Mouse (Mus musculus): ENCODE results near the gene Kdm4b. TPM values are rescaled to one million over a fixed set of nuclear protein-coding genes. Genes with fewer than 3 reads are reported as not detected.

The Kdm4b gene
- total RNA-seq, 2 experiments from 2014 or later: 5.9 to 8.5 TPM

DNA sequence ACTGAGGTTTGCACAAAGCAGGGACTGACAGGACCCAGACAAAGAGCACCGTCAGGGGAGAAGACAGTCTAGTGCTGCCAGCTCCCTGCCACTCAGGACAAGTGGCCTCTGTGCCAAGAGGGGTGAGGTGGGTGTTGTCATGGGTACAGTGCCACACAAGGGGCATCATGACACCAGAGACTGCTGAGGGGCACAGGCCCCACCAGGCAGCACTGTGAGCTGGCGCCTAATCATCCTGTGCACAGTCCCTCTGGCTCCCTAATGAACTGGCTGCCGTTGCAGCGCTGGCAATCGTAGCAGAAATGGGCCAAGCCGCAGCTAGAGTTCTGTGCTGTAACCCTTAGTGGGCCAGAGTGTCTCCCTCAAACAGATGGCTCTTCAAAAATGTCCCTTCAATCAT is 54.4 kb downstream of the Kdm4b start:
- no peak for ATAC-seq (replicated peaks; ENCODE audit: poor library complexity)

DNA sequence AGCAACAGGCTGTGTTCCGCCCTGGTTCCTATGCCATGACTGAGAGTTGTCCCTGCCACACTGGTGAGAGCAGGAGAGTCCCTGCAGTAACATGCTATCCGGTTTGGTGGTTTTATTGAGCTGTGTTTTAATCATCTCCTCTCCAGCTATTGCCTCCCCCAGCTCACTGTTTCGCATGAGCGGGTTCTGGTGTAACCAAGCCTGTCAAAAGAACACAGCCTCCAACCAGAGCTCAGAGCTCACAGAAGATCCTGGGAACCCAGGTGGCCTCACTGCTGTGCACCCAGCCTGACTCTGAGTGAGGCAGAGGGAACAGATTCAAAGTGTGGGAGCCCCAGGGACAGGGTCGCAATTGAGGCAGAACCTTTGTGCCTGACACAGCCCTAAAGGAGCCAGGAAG is 55.3 kb downstream of the Kdm4b start:
- ATAC-seq (replicated peaks; ENCODE audit: poor library complexity): no peak

DNA sequence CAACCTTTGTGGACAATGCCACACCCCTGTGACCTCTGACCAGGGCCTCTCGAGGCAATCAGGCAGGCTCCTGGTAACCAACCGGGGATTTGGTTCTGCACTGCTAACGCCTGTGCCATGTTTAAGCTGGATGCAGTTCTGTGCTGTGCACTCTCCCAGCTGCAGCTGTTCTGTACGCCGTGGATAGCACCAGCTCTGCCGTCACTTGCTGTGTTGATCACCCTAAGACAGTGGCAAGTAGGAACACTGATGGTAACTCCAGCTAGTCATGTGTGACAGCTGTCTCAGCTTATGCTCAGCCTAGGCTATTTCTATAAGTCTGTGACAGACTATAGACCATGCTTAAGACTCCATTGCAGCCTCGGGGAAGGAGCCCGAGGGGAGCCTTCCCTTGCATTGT is 57.1 kb downstream of the Kdm4b start:
- no peak for ATAC-seq (replicated peaks; ENCODE audit: poor library complexity)

DNA sequence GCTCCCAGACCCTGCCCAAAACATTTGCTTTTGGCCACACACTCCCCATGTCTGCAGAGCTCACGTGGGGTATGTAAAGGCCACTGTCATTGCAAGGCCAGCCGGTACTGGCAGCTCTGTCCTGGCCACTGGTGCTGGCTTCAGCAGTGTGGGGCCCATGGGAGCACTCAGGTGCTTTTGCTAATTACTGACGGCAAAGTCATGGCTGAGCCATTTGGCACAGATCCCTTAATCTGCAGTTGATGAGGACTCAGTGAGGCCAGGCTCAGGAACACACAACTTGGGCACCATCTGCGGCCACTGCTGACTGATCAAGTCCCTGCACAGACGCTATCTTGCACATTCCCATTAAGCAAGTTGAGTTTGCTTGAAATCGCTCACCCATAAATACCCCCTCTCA is 59.0 kb downstream of the Kdm4b start:
- ATAC-seq (replicated peaks; ENCODE audit: poor library complexity): no peak

DNA sequence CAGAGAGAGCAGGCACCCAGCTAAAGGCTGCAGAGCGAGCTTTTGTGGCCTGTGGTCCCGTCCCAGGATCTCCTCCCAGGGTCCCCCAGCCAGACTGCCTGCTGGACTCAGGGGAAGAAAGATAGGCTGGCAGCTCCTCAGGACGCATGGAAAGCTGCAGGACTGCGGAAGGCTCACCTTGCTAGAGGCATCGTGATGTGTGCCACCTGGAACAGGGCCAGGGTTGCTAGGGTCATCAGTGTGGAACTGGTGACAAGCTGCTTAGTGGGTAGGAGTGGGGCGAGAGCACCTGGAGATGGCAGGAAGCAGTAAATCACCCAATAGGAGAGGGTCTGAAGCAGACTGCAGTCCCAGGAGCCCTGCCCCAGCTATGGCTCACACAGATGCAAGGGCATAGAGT is 61.8 kb downstream of the Kdm4b start:
- ATAC-seq (replicated peaks; ENCODE audit: poor library complexity): no peak

DNA sequence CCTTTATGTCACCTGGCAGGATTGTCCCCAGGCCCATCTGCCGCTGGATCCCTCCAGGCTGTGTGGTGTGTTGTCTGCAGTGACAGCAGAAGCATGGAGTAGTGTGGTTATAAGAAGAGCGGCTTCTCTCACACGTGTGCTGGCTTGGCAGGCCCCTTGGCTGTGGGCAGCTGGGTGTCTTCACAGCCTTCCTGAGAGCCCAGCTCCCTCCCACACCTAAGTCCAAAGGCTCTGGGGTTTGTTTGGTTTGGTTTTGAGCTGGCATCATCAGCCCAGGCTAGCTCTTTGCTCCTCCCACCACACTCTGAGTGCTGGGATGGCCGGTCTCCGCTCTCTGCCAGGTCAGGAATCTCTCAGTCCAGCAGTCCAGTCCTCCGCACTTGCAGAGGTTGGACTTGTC is 67.4 kb downstream of the Kdm4b start:
- ATAC-seq (replicated peaks; ENCODE audit: poor library complexity): no peak

DNA sequence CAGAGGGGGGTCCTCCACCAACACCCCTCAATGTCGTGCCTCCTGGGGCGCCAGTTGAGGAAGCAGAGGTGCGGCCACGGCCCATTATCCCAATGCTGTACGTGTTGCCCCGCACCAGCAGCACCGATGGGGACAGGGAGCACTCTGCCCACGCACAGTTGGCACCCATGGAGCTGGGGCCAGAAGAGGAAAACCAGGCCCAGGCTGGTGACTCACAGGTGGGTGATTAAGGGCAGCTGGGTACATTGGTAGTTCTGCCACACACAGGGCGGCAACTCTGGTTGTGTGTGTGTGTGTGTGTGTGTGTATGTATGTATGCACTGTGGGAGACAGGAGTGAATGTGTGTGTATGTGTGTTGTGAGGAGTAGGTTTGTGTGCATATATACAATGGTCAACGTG is 68.0 kb downstream of the Kdm4b start:
- ATAC-seq (replicated peaks; ENCODE audit: poor library complexity): no peak

DNA sequence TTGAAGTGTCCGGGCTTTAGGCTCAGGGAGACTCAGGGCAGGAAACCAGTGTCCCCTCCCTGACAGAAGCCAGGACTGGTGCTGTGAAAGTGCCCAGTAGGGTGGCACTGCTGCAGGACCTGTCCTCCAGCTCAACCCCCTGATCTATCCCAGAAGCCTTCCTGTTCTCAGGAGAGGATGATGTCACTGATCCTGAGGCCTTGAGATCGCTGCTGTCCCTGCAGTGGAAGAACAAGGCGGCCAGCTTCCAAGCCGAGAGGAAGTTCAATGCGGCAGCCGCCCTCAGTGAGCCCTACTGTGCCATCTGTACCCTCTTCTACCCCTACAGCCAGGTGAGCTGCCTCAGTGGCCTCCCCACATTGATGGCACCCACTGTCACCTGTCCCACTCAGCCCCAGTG is 70.2 kb downstream of the Kdm4b start:
- no peak for ATAC-seq (replicated peaks; ENCODE audit: poor library complexity)

DNA sequence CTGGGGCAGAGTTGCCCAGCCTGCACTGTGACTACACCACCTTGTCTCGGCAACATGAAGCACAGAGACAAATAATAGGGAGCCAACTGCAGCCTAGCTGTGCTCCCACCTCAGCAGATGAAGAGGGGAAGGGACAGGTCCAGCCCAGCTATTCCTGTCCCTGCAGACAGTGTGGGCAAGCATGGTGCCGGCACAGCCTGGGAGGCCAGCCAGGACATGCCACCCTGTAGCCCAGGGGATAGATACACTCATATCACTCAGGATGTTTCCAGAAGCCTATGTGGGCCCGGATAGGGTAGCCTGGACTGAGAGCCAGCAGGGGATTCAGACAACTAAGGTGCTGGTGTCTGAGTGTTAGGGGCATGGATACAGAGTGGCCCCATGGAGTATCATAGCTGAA is 74.4 kb downstream of the Kdm4b start:
- no peak for ATAC-seq (replicated peaks; ENCODE audit: poor library complexity)

DNA sequence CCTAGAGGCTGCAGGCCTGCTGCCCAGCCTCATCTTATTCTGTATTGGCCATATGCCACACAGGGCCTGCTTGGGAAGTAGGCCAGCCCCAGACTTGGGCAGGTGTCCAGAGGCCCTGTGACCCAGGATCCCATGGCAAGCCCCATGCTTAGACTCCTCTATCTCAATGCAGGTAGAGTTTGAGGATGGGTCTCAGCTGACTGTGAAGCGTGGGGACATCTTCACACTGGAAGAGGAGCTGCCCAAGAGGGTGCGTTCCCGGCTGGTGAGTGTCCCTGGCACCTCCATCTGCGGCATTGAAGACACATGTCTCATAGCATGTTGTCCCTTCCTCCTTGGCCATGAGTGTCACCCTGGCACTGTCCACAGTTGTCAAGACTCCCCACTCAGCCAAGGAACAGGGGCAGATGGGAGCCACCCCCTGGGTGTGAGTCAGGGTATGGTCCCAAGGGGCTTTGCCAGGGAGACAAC is 75.2 kb downstream of the Kdm4b start:
- ATAC-seq (replicated peaks; ENCODE audit: poor library complexity): no peak

DNA sequence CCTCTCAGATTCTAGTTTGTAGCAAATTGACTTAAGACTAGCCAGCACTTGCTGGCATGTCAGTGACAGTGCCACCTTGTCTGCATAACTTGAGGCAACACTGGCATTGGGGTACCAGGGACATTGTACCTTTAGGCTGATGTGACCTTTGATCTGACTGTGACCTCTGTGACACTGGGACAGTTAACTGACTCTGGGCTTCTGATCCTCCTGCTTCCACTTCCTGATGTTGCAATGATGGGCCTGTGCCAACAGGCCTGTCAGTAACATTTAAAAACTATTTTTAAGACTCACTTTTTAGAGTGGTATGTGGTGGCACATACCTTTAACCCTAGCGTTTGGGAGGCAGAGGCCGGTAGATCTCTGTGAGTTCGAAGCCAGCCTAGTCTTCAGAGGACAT is 79.5 kb downstream of the Kdm4b start:
- ATAC-seq (replicated peaks; ENCODE audit: poor library complexity): peak; percentile 32

DNA sequence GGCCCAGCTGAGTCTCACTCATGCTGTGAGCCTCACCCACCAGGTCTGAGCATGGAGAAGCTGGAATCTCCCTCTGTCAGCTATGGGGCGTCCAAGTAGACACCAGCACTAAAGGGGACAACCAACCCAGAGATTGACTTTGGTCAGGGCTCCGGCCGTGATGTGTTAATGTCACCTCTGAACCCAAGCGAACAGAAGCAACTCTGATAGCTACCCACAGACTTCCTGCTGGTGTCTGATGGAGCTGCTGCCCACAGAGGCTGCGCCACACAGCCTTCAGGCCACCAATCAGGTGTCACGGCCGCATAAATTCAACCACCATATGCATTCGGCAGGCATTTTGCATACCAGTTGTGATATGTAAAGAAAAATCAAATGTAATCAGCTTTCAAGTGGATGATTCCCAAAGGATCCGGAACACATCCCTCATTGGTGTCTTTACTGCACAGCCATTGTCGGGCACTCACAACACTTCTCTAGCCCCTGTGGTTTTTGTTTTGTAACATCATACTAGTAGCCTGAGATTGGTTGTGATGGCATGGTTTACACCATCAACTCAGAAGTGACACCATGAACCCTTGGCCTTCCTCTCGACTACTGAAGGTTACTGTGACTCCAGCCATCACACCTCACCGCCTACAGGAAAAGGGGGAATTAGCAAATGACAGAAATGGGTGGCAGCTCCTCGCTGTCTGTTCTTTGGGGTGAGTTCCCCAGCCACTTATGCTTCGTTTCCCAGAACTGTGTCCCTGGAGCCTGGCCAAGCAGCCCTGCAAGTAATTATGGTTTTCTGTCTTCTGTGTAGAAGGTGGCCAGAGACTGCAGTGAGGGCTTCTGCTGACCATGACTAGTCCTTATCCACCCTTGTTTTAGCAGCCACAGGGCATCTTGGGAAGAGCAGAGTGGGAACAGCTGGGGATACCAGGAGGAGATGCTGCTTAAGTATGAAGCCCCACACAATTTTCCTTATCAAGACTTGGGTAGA is 80.3 kb downstream of the Kdm4b start:
- peak; percentile 49 for ATAC-seq (replicated peaks; ENCODE audit: poor library complexity)

DNA sequence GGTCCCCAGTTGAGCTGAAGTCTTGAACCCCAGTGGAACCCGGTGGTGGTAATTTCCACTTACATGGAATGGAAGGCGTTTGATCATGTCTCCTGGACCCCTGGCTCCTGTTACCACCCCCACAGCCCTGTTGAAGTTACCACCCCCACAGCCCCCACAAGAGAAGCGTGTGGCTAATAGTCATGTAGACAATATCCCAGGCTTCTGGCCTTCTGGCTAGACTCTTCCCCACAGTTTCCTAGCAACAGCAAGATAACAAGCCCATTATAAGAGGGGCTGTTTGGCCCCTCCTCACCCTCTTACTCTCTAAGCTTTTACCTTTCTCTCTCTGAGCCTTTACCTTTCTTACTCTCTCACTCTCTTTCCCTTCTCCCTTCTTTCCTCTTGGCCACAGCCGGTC is 81.0 kb downstream of the Kdm4b start:
- no peak for ATAC-seq (replicated peaks; ENCODE audit: poor library complexity)

DNA sequence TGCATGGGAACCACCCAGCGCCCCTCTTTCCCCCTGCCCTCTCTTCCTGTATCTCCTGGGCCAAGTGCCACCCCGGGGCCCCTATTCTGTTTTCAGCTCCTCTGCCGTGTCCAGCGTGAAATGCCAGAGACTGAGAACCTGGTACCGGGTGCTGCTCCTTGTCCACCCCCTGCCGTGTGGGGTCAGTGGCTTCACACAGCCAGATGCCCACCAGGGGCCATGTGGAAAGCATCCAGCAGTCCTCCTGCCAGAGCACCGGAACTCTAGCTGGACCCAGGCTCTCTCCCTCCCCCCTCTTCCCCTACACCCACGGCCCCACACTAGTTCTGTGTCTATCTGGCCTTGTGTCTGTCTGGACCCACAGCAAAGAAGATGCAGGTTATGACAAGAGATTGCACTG is 81.5 kb downstream of the Kdm4b start:
- no peak for ATAC-seq (replicated peaks; ENCODE audit: poor library complexity)

DNA sequence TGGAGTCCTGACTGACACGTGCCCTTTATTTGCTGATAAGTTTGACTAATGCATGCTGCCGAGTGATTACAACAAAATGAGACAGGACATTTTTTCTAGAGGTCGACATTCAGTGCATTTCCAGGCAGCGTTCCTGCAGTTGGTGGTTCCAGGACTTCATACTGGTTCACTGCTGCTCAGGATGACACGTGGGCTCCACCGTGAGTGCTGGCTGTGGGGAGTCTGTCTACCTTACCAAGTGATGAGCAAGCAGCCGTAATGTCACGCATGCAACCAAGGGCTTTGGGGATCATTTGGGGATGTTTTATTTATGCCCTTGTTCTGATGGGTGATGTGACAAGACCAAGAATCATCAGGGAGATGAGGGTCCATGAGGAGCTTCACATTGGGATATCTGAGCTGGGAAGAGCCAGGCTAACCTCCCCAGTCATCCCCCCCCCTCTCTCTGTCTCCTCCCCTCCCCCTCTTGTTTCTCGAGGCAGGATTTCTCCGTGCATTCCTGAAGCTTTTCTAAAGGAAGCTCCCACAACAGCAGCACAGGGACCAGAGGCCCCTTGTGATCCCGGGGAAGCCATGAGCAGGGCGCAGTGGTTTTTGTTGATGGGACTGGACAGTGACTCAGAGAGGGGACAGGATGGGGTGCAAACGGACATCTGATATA is 83.2 kb downstream of the Kdm4b start:
- no peak for ATAC-seq (replicated peaks; ENCODE audit: poor library complexity)

DNA sequence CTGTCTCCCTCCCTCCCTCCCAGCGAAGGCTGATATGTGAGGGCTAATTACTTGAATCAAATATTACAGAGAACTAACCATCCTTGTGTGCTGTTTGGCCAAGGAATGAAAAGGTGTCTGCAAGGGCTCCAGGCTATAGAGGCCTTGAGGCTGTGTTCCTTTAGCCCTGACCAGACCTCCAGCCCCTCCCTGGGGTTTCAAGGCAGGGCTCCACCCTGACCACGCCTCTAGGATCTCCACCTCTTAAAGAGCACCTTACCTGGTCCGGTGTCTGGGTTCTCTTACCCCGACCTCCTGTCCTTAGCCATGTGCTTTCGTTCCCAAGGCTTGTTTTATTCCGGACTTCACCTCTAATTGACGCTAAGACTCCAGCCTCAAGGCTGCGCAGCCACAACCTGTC is 83.9 kb downstream of the Kdm4b start:
- no peak for ATAC-seq (replicated peaks; ENCODE audit: poor library complexity)

DNA sequence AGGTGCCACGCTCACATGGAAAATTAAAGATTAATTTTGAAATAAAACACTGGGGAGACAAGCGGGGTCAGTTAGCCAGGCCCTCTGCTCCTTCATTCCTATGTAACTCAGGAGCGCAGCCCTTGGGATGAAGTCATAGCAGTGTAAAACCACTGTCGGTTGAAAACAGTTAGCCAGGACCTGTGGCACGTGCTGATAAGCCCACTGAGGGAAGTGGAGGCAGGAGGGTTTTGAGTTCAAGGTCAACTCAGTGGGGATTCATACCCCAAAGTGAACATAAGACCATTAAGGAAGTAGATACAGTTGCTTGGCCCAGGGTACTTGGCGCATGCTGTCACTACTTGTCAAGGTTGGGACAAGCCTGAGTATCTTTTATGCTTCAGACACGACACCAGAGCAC is 85.6 kb downstream of the Kdm4b start:
- no peak for ATAC-seq (replicated peaks; ENCODE audit: poor library complexity)

DNA sequence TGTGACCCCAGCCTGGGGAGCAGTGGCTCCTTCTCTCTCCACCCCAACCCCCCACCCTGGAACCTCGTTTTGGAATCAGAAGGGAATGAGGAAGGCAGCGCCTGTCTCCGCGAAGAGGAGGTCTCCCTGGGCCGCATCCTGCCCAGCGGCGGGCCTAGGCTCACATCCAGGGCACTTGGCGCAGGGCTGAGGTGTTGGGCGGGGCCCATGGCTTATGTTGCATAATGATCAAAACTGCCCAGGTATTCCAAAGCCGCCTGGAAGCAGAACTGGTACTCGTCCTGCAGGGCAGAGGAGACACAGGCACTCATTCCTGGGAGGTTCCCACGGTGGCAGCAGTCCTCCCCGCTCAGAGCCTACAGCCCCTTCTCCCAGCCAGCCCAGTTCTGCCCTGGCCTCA is 87.3 kb downstream of the Kdm4b start:
- ATAC-seq (replicated peaks; ENCODE audit: poor library complexity): no peak

DNA sequence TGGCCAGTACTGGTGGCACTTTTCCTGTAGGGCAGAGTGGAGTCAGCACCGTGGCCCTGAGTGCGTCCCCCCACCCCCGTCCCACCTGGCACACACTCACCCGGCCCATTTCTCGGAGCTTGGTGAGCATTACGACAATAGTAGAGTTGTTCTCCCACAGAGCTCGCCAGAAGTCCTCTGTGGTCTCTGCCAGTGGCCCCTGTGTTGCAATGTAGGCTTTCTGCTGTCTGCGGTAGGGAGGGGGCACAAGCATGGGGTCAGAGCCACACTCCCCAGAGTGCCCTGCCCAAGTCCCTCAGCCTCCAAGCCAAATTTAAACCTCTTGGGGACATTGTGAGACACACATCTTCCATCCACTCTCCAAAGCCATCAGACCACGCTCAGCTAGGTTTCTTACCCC is 88.9 kb downstream of the Kdm4b start:
- ATAC-seq (replicated peaks; ENCODE audit: poor library complexity): peak; percentile 64

DNA sequence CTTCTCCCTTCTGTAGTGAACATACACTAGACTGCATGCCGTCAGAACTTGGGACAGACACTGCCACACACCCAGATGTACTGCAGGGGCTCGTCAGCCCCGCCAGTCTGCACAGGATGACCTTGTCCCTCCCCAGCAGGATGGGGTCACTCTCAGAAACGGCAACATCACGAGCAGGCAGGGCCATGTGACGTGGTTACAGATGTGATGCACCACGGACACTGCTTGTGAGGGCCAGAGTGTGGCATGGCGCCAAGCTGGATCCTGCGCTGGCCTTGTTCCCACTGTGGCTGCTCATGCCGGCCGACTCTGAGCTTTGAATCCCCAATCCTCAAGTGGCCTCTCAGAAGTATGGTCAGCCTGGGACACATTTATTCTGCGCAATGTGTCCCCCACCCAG is 92.4 kb downstream of the Kdm4b start:
- no peak for ATAC-seq (replicated peaks; ENCODE audit: poor library complexity)

DNA sequence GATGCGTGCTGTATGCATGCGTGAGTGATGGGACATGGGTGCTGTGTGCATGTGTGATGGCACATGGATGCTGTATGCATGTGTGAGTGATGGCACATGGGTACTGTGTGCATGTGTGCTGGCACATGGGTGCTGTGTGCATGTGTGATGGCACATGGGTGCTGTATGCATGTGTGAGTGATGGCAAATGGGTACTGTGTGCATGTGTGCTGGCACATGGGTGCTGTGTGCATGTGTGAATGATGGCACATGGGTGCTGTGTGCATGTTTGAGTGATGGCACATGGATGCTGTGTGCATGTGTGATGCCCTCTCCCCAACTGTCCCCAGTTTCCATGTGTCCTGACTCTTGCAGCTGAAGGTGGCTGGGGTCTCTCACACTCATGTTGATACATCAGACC is 94.2 kb downstream of the Kdm4b start:
- ATAC-seq (replicated peaks; ENCODE audit: poor library complexity): no peak
